Comparison of ENCODE assay signal across 20 mouse cellular contexts in the genomic region with DNA sequence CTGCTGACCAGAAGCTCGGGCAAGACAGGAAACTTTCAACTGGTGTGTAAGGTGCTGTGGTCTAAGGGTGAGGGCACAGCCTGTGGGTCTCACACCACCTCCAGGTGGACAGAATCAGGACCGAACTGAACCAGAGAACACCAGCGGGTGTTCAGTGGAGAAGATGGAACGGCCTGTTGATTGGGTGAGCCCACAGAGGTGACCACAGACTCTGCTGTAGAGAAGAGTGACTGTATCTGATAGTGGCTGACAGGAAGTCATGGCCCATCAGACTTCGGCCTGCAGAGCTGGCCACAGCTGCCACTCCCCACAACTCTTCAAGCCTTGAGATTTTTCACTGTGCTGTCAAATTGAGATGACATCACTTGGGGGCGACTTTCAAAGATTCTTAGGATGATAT.
DNase-seq lines count a peak whose midpoint lies in the region; ATAC-seq and TF ChIP-seq lines count a peak whose summit lies in the region.
"Had no signal": no experiment of that assay in that cellular context is flagged by ENCODE, and none has a peak within 500 bp of the region (broad histone marks: within the 10 kb centered on the region; RNA-seq: fewer than 3 reads in every experiment).

No protein-coding gene starts in this region.

- H3K79me3 ChIP-seq in C2C12 (ENCODE audit: low read depth), result no peaks in the 10 kb centered on the region

- H3K36me3 ChIP-seq in intestine, postnatal 0 days (ENCODE audit: control insufficient read depth, insufficient read depth), result no peaks in the 10 kb centered on the region
- no peaks in the 10 kb centered on the region for H3K36me3 ChIP-seq in intestine, embryonic 15.5 days
- H3K36me3 ChIP-seq in C2C12 (ENCODE audit: control insufficient read depth, insufficient read depth), result no peaks in the 10 kb centered on the region
- no peaks in the 10 kb centered on the region for H3K36me3 ChIP-seq in stomach, postnatal 0 days (ENCODE audit: control insufficient read depth, insufficient read depth, low read length)
- H3K36me3 ChIP-seq: embryonic facial prominence, embryonic 10.5 days; forebrain, embryonic 15.5 days; heart, embryonic 13.5 days; hindbrain, embryonic 12.5 days had no signal

- H3K9ac ChIP-seq in intestine, postnatal 0 days (ENCODE audit: low read depth, low read length), result no peak overlapping the region
- no peak overlapping the region for H3K9ac ChIP-seq in intestine, embryonic 15.5 days
- H3K9ac ChIP-seq in stomach, postnatal 0 days (ENCODE audit: low read length), result no peak overlapping the region
- H3K9ac ChIP-seq: forebrain, embryonic 15.5 days; heart, embryonic 13.5 days; hindbrain, embryonic 12.5 days had no signal

- H3K79me2 ChIP-seq in C2C12 (ENCODE audit: control insufficient read depth, insufficient read depth), result no peaks in the 10 kb centered on the region

- TF ChIP-seq CTCF in intestine, postnatal 0 days (IDR thresholded peaks at IDR 0.05; ENCODE audit: low read depth), result no peak
- no peak for TF ChIP-seq CTCF in C2C12 (IDR thresholded peaks at IDR 0.05; ENCODE audit: control insufficient read depth, insufficient read depth, insufficient read length)
- TF ChIP-seq CTCF in stomach, postnatal 0 days (IDR thresholded peaks at IDR 0.05; ENCODE audit: low read depth), result no peak

- WGBS in intestine, postnatal 0 days, result 76% methylated on average over 6 of the region's 6 CpGs
- 74% methylated on average over 6 of the region's 6 CpGs for WGBS in intestine, embryonic 15.5 days
- 79% methylated on average over 6 of the region's 6 CpGs for whole genome bisulfite sequencing in stomach, postnatal 0 days

- TF ChIP-seq EP300 in stomach, postnatal 0 days (optimal IDR thresholded peaks at IDR 0.05), result no peak

- no peaks in the 10 kb centered on the region for H3K9me3 ChIP-seq in intestine, postnatal 0 days (ENCODE audit: control insufficient read depth)
- H3K9me3 ChIP-seq in intestine, embryonic 15.5 days, result no peaks in the 10 kb centered on the region
- no peaks in the 10 kb centered on the region for H3K9me3 ChIP-seq in stomach, postnatal 0 days (ENCODE audit: control insufficient read depth, low read length)
- H3K9me3 ChIP-seq: embryonic facial prominence, embryonic 10.5 days; forebrain, embryonic 15.5 days; heart, embryonic 13.5 days; hindbrain, embryonic 12.5 days had no signal

- H3ac ChIP-seq in C2C12 (ENCODE audit: control insufficient read depth, insufficient read length, low read depth), result no peak overlapping the region

- no peak overlapping the region for H3K4me3 ChIP-seq in intestine, postnatal 0 days (ENCODE audit: low read depth, low read length)
- no peak overlapping the region for H3K4me3 ChIP-seq in intestine, embryonic 15.5 days (replicated peaks)
- no peak overlapping the region for H3K4me3 ChIP-seq in C2C12 (ENCODE audit: insufficient read depth, poor library complexity, severe bottlenecking)
- no peak overlapping the region for H3K4me3 ChIP-seq in stomach, postnatal 0 days (ENCODE audit: low read depth, low read length)
- H3K4me3 ChIP-seq: embryonic facial prominence, embryonic 10.5 days; forebrain, embryonic 15.5 days; heart, embryonic 13.5 days; hindbrain, embryonic 12.5 days had no signal

- H3K27ac ChIP-seq in intestine, postnatal 0 days (ENCODE audit: low read depth, low read length), result peak overlapping the region; percentile 29
- H3K27ac ChIP-seq in intestine, embryonic 15.5 days, result no peak overlapping the region
- 0 out of 2 replicates have a peak overlapping the region, but pooled peaks have one; percentile 24 for H3K27ac ChIP-seq in stomach, postnatal 0 days (replicated peaks)
- H3K27ac ChIP-seq: embryonic facial prominence, embryonic 10.5 days; forebrain, embryonic 15.5 days; heart, embryonic 13.5 days; hindbrain, embryonic 12.5 days; hindbrain, postnatal 0 days had no signal

- no peak for ATAC-seq in intestine, postnatal 0 days
- no peak for ATAC-seq in intestine, embryonic 15.5 days
- ATAC-seq in megakaryocyte progenitor cell, adult 5-6 weeks (replicated peaks; ENCODE audit: poor library complexity), result 0 out of 2 replicates have a peak, but pooled peaks have one; percentile 24
- ATAC-seq in stomach, postnatal 0 days (ENCODE audit: low FRiP score, low TSS enrichment), result no peak
- ATAC-seq: activated CD4-positive, CD25-positive, alpha-beta regulatory T cell, adult 4 months; forebrain, embryonic 15.5 days; hindbrain, postnatal 0 days; Patski had no signal

- H3K4me1 ChIP-seq in intestine, postnatal 0 days (replicated peaks; ENCODE audit: control insufficient read depth, insufficient read depth, low read length), result peaks cover 18% of the 10 kb centered on the region
- peaks cover 30% of the 10 kb centered on the region for H3K4me1 ChIP-seq in intestine, embryonic 15.5 days (replicated peaks)
- 0 out of 2 replicates have a peak, but pooled peaks cover 8% of the 10 kb centered on the region for H3K4me1 ChIP-seq in stomach, postnatal 0 days (replicated peaks; ENCODE audit: control insufficient read depth, insufficient read depth)

- no peaks in the 10 kb centered on the region for H3K27me3 ChIP-seq in intestine, postnatal 0 days (replicated peaks; ENCODE audit: control insufficient read depth, insufficient read depth, low read length)
- H3K27me3 ChIP-seq in intestine, embryonic 15.5 days (replicated peaks), result no peaks in the 10 kb centered on the region
- no peaks in the 10 kb centered on the region for H3K27me3 ChIP-seq in C2C12 (ENCODE audit: control insufficient read depth, insufficient read depth, insufficient read length)
- no peaks in the 10 kb centered on the region for H3K27me3 ChIP-seq in stomach, postnatal 0 days (ENCODE audit: control insufficient read depth, insufficient read depth, low read length)
- H3K27me3 ChIP-seq: forebrain, embryonic 15.5 days; heart, embryonic 13.5 days; Patski had no signal

- no peak for DNase-seq in stomach, postnatal 0 days (ENCODE audit: low spot score)
- DNase-seq in kidney, adult 8-10 months, result no peak
- no peak for DNase-seq in kidney, adult 18-20 months
- DNase-seq: adrenal gland, postnatal 14 days; cerebellum, adult 11-12 months; cerebellum, adult 9-10 months; cerebellum, postnatal 25 days; gastrocnemius, postnatal 14 days; heart, postnatal 36 days had no signal

- H3K4me2 ChIP-seq in intestine, postnatal 0 days (replicated peaks; ENCODE audit: low read depth), result no peak overlapping the region
- H3K4me2 ChIP-seq in intestine, embryonic 15.5 days (replicated peaks), result no peak overlapping the region
- H3K4me2 ChIP-seq in stomach, postnatal 0 days (replicated peaks; ENCODE audit: low read depth), result no peak overlapping the region
- H3K4me2 ChIP-seq: forebrain, embryonic 15.5 days; heart, embryonic 13.5 days; hindbrain, embryonic 12.5 days had no signal

TF ChIP-seq in C2C12, 6 proteins besides CTCF, POLR2A, EP300 and RAD21:
- TF ChIP-seq USF1 (IDR thresholded peaks at IDR 0.05; ENCODE audit: low read depth) (no peak), FOSL1 (IDR thresholded peaks at IDR 0.05; ENCODE audit: insufficient read depth, low read length, poor library complexity, severe bottlenecking) (no peak), MYOD1 (IDR thresholded peaks at IDR 0.05; ENCODE audit: control insufficient read depth, insufficient read length, low read depth) (peak; percentile 33)
